18 mouse cellular contexts compared by ENCODE assay signal in genomic region chr4:120614644-120615043, GRCm38 (mm10). TPM values are rescaled to one million over a fixed set of nuclear protein-coding genes. Genes with fewer than 3 reads are reported as not detected.
DNase-seq lines count a peak whose midpoint lies in the region; ATAC-seq and TF ChIP-seq lines count a peak whose summit lies in the region.
"Had no signal": no experiment of that assay in that cellular context is flagged by ENCODE, and none has a peak within 500 bp of the region (broad histone marks: within the 10 kb centered on the region; RNA-seq: fewer than 3 reads in every experiment).

No protein-coding gene starts in this region.

- no peaks in the 10 kb centered on the region for H3K9me3 ChIP-seq in hindbrain, postnatal 0 days (ENCODE audit: low read length)
- no peaks in the 10 kb centered on the region for H3K9me3 ChIP-seq in hindbrain, embryonic 16.5 days (ENCODE audit: control insufficient read depth, low read length)
- H3K9me3 ChIP-seq in heart, embryonic 15.5 days (replicated peaks): no peaks in the 10 kb centered on the region
- H3K9me3 ChIP-seq in lung, postnatal 0 days (ENCODE audit: low read length): no peaks in the 10 kb centered on the region
- H3K9me3 ChIP-seq: embryonic facial prominence, embryonic 12.5 days; megakaryocyte, embryonic 14.5 days had no signal

- 0 out of 2 replicates have a peak overlapping the region, but pooled peaks have one; percentile 76 for H3K27ac ChIP-seq in hindbrain, postnatal 0 days
- H3K27ac ChIP-seq in hindbrain, embryonic 16.5 days (ENCODE audit: low read depth, low read length): no peak overlapping the region
- H3K27ac ChIP-seq in cerebellum, adult 2 months (ENCODE audit: insufficient read depth, low read length): peak overlapping the region; percentile 99
- H3K27ac ChIP-seq in heart, embryonic 15.5 days: peak overlapping the region; percentile 96
- no peak overlapping the region for H3K27ac ChIP-seq in lung, postnatal 0 days (ENCODE audit: low read length)
- H3K27ac ChIP-seq: embryonic facial prominence, embryonic 12.5 days; hindbrain, embryonic 14.5 days had no signal

- ATAC-seq in hindbrain, postnatal 0 days: no peak
- ATAC-seq in hindbrain, embryonic 16.5 days: no peak
- ATAC-seq in heart, embryonic 15.5 days (replicated peaks; ENCODE audit: insufficient number of reproducible peaks, insufficient read depth, low FRiP score, low read depth): no peak
- no peak for ATAC-seq in lung, postnatal 0 days

- DNase-seq in cerebellum, adult 11 months: peak; percentile 32
- DNase-seq in cerebellum, adult 8-10 months: no peak
- no peak for DNase-seq in hindbrain, postnatal 0 days (ENCODE audit: low spot score)
- peak; percentile 47 to 58 for DNase-seq in cerebellum, adult 2 months
- no peak for DNase-seq in kidney, adult 9 months
- DNase-seq in lung, postnatal 0 days (ENCODE audit: low spot score): no peak
- DNase-seq: adrenal gland, adult 8-10 months; kidney, adult 8-10 months had no signal

- H3K4me3 ChIP-seq in hindbrain, postnatal 0 days (ENCODE audit: low read length): no peak overlapping the region
- no peak overlapping the region for H3K4me3 ChIP-seq in hindbrain, embryonic 16.5 days (ENCODE audit: low read length)
- H3K4me3 ChIP-seq in cerebellum, adult 2 months (replicated peaks; ENCODE audit: insufficient read depth, low read depth, low read length): no peak overlapping the region
- H3K4me3 ChIP-seq in heart, embryonic 15.5 days: no peak overlapping the region
- H3K4me3 ChIP-seq in lung, postnatal 0 days (ENCODE audit: low read depth, low read length): no peak overlapping the region
- H3K4me3 ChIP-seq: embryonic facial prominence, embryonic 12.5 days had no signal

- 72% methylated on average over 9 of the region's 9 CpGs for WGBS in hindbrain, postnatal 0 days
- 71% methylated on average over 9 of the region's 9 CpGs for WGBS in hindbrain, embryonic 16.5 days
- WGBS in cerebellum, adult 2 months: 47% methylated on average over 9 of the region's 9 CpGs
- WGBS in heart, embryonic 15.5 days: 74% methylated on average over 9 of the region's 9 CpGs
- WGBS in lung, postnatal 0 days: 79% methylated on average over 9 of the region's 9 CpGs

- H3K9ac ChIP-seq in hindbrain, postnatal 0 days (replicated peaks; ENCODE audit: low read length): no peak overlapping the region
- H3K9ac ChIP-seq in hindbrain, embryonic 16.5 days (ENCODE audit: low read depth, low read length): no peak overlapping the region
- 0 out of 2 replicates have a peak overlapping the region, but pooled peaks have one; percentile 19 for H3K9ac ChIP-seq in heart, embryonic 15.5 days
- H3K9ac ChIP-seq in lung, postnatal 0 days (replicated peaks; ENCODE audit: low read depth): no peak overlapping the region
- H3K9ac ChIP-seq: embryonic facial prominence, embryonic 12.5 days; hindbrain, embryonic 14.5 days had no signal

- no peak for TF ChIP-seq CTCF in hindbrain, postnatal 0 days (IDR thresholded peaks at IDR 0.05; ENCODE audit: low read depth)
- TF ChIP-seq CTCF in cerebellum, adult 2 months (IDR thresholded peaks at IDR 0.05; ENCODE audit: borderline replicate concordance, insufficient read depth, low read depth, low read length): no peak
- TF ChIP-seq CTCF in lung, postnatal 0 days (IDR thresholded peaks at IDR 0.05): no peak

- H3K27me3 ChIP-seq in hindbrain, postnatal 0 days (ENCODE audit: insufficient read depth, low read length): no peaks in the 10 kb centered on the region
- no peaks in the 10 kb centered on the region for H3K27me3 ChIP-seq in hindbrain, embryonic 16.5 days (replicated peaks; ENCODE audit: control insufficient read depth, insufficient read depth, low read length)
- no peaks in the 10 kb centered on the region for H3K27me3 ChIP-seq in cerebellum, adult 2 months (ENCODE audit: control insufficient read depth, insufficient read depth, low read length)
- H3K27me3 ChIP-seq in heart, embryonic 15.5 days: no peaks in the 10 kb centered on the region
- H3K27me3 ChIP-seq in lung, postnatal 0 days (replicated peaks; ENCODE audit: insufficient read depth, low read length): no peaks in the 10 kb centered on the region

- TF ChIP-seq EP300 in lung, postnatal 0 days (IDR thresholded peaks at IDR 0.05): no peak

- no peaks in the 10 kb centered on the region for H3K36me3 ChIP-seq in hindbrain, postnatal 0 days (ENCODE audit: insufficient read depth, low read length)
- no peaks in the 10 kb centered on the region for H3K36me3 ChIP-seq in hindbrain, embryonic 16.5 days (ENCODE audit: control insufficient read depth, insufficient read depth, low read length)
- no peaks in the 10 kb centered on the region for H3K36me3 ChIP-seq in heart, embryonic 15.5 days
- no peaks in the 10 kb centered on the region for H3K36me3 ChIP-seq in lung, postnatal 0 days (ENCODE audit: insufficient read depth, low read length)
- H3K36me3 ChIP-seq: embryonic facial prominence, embryonic 12.5 days had no signal

- no peak overlapping the region for H3K4me2 ChIP-seq in hindbrain, postnatal 0 days (ENCODE audit: low read depth, low read length)
- no peak overlapping the region for H3K4me2 ChIP-seq in hindbrain, embryonic 16.5 days (ENCODE audit: low read length)
- H3K4me2 ChIP-seq in heart, embryonic 15.5 days: no peak overlapping the region
- H3K4me2 ChIP-seq in lung, postnatal 0 days (replicated peaks; ENCODE audit: low read depth, low read length): no peak overlapping the region
- H3K4me2 ChIP-seq: embryonic facial prominence, embryonic 12.5 days; hindbrain, embryonic 14.5 days had no signal

- TF ChIP-seq POLR2A in cerebellum, adult 2 months (IDR thresholded peaks at IDR 0.05; ENCODE audit: borderline replicate concordance, insufficient read depth, low read length): no peak

- H3K4me1 ChIP-seq in hindbrain, postnatal 0 days (ENCODE audit: insufficient read depth, low read length): 0 out of 2 replicates have a peak, but pooled peaks cover 6% of the 10 kb centered on the region
- no peaks in the 10 kb centered on the region; the same call in 1 of the 2 replicates for H3K4me1 ChIP-seq in hindbrain, embryonic 16.5 days (ENCODE audit: control insufficient read depth, insufficient read depth, low read depth, low read length)
- H3K4me1 ChIP-seq in cerebellum, adult 2 months (ENCODE audit: control insufficient read depth, insufficient read depth, low read length): peaks cover 47% of the 10 kb centered on the region
- H3K4me1 ChIP-seq in heart, embryonic 15.5 days (replicated peaks): peaks cover 48% of the 10 kb centered on the region
- H3K4me1 ChIP-seq in lung, postnatal 0 days (ENCODE audit: insufficient read depth, low read depth, low read length): no peaks in the 10 kb centered on the region

RNA-seq across cellular contexts. Expression of gene Gm8439, which starts 26.1 kb away (rescaled TPM):
- not detected in 2 replicates for total RNA-seq in hindbrain, postnatal 0 days (2014; rRNA removed)
- not detected in 2 replicates for polyA plus RNA-seq in hindbrain, postnatal 0 days (2015; fragmentation: Nextera tagmentation; extraction: Ambion mirVana)
- polyA plus RNA-seq in hindbrain, embryonic 16.5 days (2015; fragmentation: Nextera tagmentation; extraction: Ambion mirVana): not detected in 2 replicates
- polyA plus RNA-seq in cerebellum, adult 2 months (2012; rRNA removed): not detected in 2 replicates
- polyA plus RNA-seq in heart, embryonic 15.5 days (2015; fragmentation: Nextera tagmentation; extraction: Ambion mirVana): 0.52 TPM in 1 of 2 replicates, not detected in the other
- polyA plus RNA-seq in lung, postnatal 0 days (2015; fragmentation: Nextera tagmentation; extraction: Ambion mirVana): not detected in 2 replicates
- total RNA-seq: adrenal gland, adult 8-10 months; layer of hippocampus, adult 8-10 months; left cerebral cortex, postnatal 25 days; monocyte, adult 5-6 weeks; neutrophil, adult 5-6 weeks had no signal
- polyA plus RNA-seq: embryonic facial prominence, embryonic 12.5 days; forebrain, embryonic 11.5 days; hindbrain, embryonic 14.5 days had no signal

RNA-seq across cellular contexts. Expression of gene Ctps, which starts 44.6 kb away (rescaled TPM):
- 42.2 and 52.0 TPM in 2 replicates for total RNA-seq in hindbrain, postnatal 0 days (2014; rRNA removed)
- polyA plus RNA-seq in hindbrain, postnatal 0 days (2015; fragmentation: Nextera tagmentation; extraction: Ambion mirVana): 61.4 and 65.0 TPM in 2 replicates
- 76.4 and 77.1 TPM in 2 replicates for polyA plus RNA-seq in hindbrain, embryonic 16.5 days (2015; fragmentation: Nextera tagmentation; extraction: Ambion mirVana)
- 28.8 and 29.7 TPM in 2 replicates for polyA plus RNA-seq in cerebellum, adult 2 months (2012; rRNA removed)
- 86.3 and 90.7 TPM in 2 replicates for polyA plus RNA-seq in heart, embryonic 15.5 days (2015; fragmentation: Nextera tagmentation; extraction: Ambion mirVana)
- polyA plus RNA-seq in lung, postnatal 0 days (2015; fragmentation: Nextera tagmentation; extraction: Ambion mirVana): 38.5 and 65.1 TPM in 2 replicates

RNA-seq across cellular contexts. Expression of gene Cited4, which starts 51.7 kb away (rescaled TPM):
- 11.1 and 11.7 TPM in 2 replicates for total RNA-seq in hindbrain, postnatal 0 days (2014; rRNA removed)
- 5.3 and 5.4 TPM in 2 replicates for polyA plus RNA-seq in hindbrain, postnatal 0 days (2015; fragmentation: Nextera tagmentation; extraction: Ambion mirVana)
- 1.2 and 2.4 TPM in 2 replicates for polyA plus RNA-seq in hindbrain, embryonic 16.5 days (2015; fragmentation: Nextera tagmentation; extraction: Ambion mirVana)
- 9.3 and 12.5 TPM in 2 replicates for polyA plus RNA-seq in cerebellum, adult 2 months (2012; rRNA removed)
- 21.5 and 26.4 TPM in 2 replicates for polyA plus RNA-seq in heart, embryonic 15.5 days (2015; fragmentation: Nextera tagmentation; extraction: Ambion mirVana)
- polyA plus RNA-seq in lung, postnatal 0 days (2015; fragmentation: Nextera tagmentation; extraction: Ambion mirVana): 3.9 and 4.2 TPM in 2 replicates
- total RNA-seq: neutrophil, adult 5-6 weeks had no signal

Comparison
In these comparisons a context has a peak if more than half of its experiments do, and no peak if none do; other contexts are left out.
1. DNase-seq: peak in cerebellum, adult 11 months (single experiment) and cerebellum, adult 2 months (2 of 2); none in cerebellum, adult 8-10 months (single experiment), hindbrain, postnatal 0 days (single experiment), kidney, adult 9 months (single experiment) and lung, postnatal 0 days (single experiment).
2. H3K27ac ChIP-seq: peak in hindbrain, postnatal 0 days (single experiment), cerebellum, adult 2 months (single experiment) and heart, embryonic 15.5 days (single experiment); none in hindbrain, embryonic 16.5 days (single experiment) and lung, postnatal 0 days (single experiment).